Mouse (Mus musculus): ENCODE measurements around the gene Ppip5k2. TPM values are rescaled to one million over a fixed set of nuclear protein-coding genes. Genes with fewer than 3 reads are reported as not detected.

Gene Ppip5k2
- polyA plus RNA-seq, 1 experiment from 2014 or later: 50.8 TPM

DNA sequence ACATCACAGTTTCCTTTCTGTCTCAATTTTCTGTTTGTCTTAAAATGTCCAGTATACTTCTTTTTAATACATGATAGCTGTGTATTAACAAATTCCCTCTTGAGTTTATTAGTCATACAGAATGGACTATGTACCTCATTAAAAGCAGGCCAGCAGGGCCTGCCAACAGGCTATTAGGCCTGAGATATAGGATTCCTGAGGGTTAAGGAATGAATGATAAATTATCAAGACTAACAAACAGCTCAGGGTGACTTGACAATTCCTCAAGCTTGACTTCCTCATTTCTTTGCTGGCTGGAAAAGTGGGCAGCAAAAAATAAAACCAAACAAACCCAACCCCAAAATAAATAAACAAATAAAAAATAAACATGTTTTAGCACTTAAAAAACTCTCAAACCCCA, 64.8 kb downstream of the Ppip5k2 start:
- Histone ChIP-seq H3K4me1 (replicated peaks) (no peaks in the 10 kb centered on the region), H3K9me3 (no peaks in the 10 kb centered on the region), H3K4me2 (no peak overlapping the region), H3K4me3 (replicated peaks) (no peak overlapping the region), H3K36me3 (peaks cover 31% of the 10 kb centered on the region), H3K27me3 (no peaks in the 10 kb centered on the region), H3K27ac (no peak overlapping the region), H3K9ac (replicated peaks) (no peak overlapping the region)
- ATAC-seq (ENCODE audit: insufficient number of reproducible peaks, insufficient read depth, low FRiP score, low TSS enrichment, low read depth): no peak

DNA sequence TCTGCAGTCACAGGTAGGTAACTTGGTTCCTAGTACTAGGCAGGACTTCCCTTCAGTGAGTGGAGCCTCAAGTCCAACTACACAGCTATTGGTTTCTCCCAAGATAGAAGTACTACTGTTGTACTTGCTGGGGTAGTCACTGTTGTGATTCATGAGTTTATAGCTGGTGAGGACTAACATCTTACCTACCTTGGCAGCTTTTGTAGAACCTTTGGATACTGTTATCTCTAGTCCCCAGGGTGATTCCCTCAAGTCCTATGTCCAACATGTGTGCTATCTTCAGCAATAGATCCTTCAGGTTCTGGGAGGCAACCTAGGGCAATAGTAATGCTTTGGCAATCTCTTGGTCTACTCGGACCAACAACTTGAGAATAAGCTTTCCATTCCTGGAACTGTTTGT, 65.6 kb downstream of the Ppip5k2 start:
- no peak overlapping the region for H3K9ac ChIP-seq (replicated peaks)
- H3K27me3 ChIP-seq: no peaks in the 10 kb centered on the region
- H3K27ac ChIP-seq: no peak overlapping the region
- H3K4me3 ChIP-seq (replicated peaks): no peak overlapping the region
- H3K4me2 ChIP-seq: no peak overlapping the region
- no peak for ATAC-seq (ENCODE audit: insufficient number of reproducible peaks, insufficient read depth, low FRiP score, low TSS enrichment, low read depth)
- 91% methylated on average over 1 of the region's 1 CpGs for WGBS
- no peaks in the 10 kb centered on the region for H3K9me3 ChIP-seq
- H3K36me3 ChIP-seq: peaks cover 26% of the 10 kb centered on the region
- no peaks in the 10 kb centered on the region for H3K4me1 ChIP-seq (replicated peaks)

GRCm38 (mm10) chr1:97698956-97699570, 71.1 kb downstream of the Ppip5k2 start:
- ATAC-seq (ENCODE audit: insufficient number of reproducible peaks, insufficient read depth, low FRiP score, low TSS enrichment, low read depth): no peak

DNA sequence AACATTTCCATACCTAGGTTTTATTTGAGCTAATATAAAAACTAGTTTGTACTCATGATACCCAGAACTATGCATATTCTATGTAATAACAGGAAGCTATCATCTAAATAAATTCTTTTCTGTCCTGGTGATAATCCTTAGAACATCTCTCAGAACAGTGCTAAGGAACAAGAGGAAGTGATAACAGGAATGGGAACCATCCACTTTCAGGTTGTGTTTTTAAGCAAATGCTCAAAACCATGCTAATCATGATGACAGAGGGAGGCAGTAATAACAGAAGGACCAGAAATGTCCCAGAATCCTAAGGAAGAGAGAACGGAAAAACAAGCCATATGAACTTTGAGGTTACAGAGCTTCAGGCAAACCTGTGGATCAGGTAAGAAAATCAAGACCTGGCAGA, 72.9 kb downstream of the Ppip5k2 start:
- Histone ChIP-seq H3K36me3 (no peaks in the 10 kb centered on the region), H3K4me1 (replicated peaks) (no peaks in the 10 kb centered on the region; the same call in 1 of the 2 replicates), H3K9ac (replicated peaks) (no peak overlapping the region), H3K27ac (no peak overlapping the region), H3K4me2 (no peak overlapping the region), H3K4me3 (replicated peaks) (no peak overlapping the region), H3K9me3 (no peaks in the 10 kb centered on the region), H3K27me3 (no peaks in the 10 kb centered on the region)
- 94% methylated on average over 1 of the region's 1 CpGs for WGBS
- no peak for ATAC-seq (ENCODE audit: insufficient number of reproducible peaks, insufficient read depth, low FRiP score, low TSS enrichment, low read depth)

More at GRCm38 (mm10) chr1:97698956-97699570, 71.1 kb downstream of the Ppip5k2 start:
- WGBS: 21% methylated on average over 11 of the region's 11 CpGs
- no peak overlapping the region for H3K9ac ChIP-seq (replicated peaks)
- H3K4me3 ChIP-seq (replicated peaks): no peak overlapping the region
- 0 out of 2 replicates have a peak, but pooled peaks cover under 1% of the 10 kb centered on the region for H3K36me3 ChIP-seq
- no peak overlapping the region for H3K27ac ChIP-seq
- H3K4me1 ChIP-seq (replicated peaks): no peaks in the 10 kb centered on the region; the same call in 1 of the 2 replicates
- H3K9me3 ChIP-seq: no peaks in the 10 kb centered on the region
- H3K27me3 ChIP-seq: no peaks in the 10 kb centered on the region
- 0 out of 2 replicates have a peak overlapping the region, but pooled peaks have one; percentile 13 for H3K4me2 ChIP-seq

- Histone ChIP-seq H3K36me3 (no peaks in the 10 kb centered on the region), H3K4me1 (replicated peaks) (no peaks in the 10 kb centered on the region), H3K9ac (replicated peaks) (no peak overlapping the region), H3K4me2 (no peak overlapping the region), H3K27ac (no peak overlapping the region), H3K4me3 (replicated peaks) (no peak overlapping the region), H3K9me3 (no peaks in the 10 kb centered on the region), H3K27me3 (no peaks in the 10 kb centered on the region)
- no peak for ATAC-seq (ENCODE audit: insufficient number of reproducible peaks, insufficient read depth, low FRiP score, low TSS enrichment, low read depth)
These were observed 76.4 kb downstream of the Ppip5k2 start for GRCm38 (mm10) chr1:97693825-97694224.

- WGBS: 15% methylated on average over 3 of the region's 3 CpGs
- no peaks in the 10 kb centered on the region for H3K9me3 ChIP-seq
- ATAC-seq (ENCODE audit: insufficient number of reproducible peaks, insufficient read depth, low FRiP score, low TSS enrichment, low read depth): 0 out of 2 replicates have a peak, but pooled peaks have one; percentile 37
- H3K27me3 ChIP-seq: no peaks in the 10 kb centered on the region
- H3K4me1 ChIP-seq (replicated peaks): no peaks in the 10 kb centered on the region
- H3K4me3 ChIP-seq (replicated peaks): no peak overlapping the region
- no peak overlapping the region for H3K27ac ChIP-seq
- no peak overlapping the region for H3K4me2 ChIP-seq
- no peaks in the 10 kb centered on the region for H3K36me3 ChIP-seq
- no peak overlapping the region for H3K9ac ChIP-seq (replicated peaks)
These were observed 81.5 kb downstream of the Ppip5k2 start for GRCm38 (mm10) chr1:97688756-97689155.

DNA sequence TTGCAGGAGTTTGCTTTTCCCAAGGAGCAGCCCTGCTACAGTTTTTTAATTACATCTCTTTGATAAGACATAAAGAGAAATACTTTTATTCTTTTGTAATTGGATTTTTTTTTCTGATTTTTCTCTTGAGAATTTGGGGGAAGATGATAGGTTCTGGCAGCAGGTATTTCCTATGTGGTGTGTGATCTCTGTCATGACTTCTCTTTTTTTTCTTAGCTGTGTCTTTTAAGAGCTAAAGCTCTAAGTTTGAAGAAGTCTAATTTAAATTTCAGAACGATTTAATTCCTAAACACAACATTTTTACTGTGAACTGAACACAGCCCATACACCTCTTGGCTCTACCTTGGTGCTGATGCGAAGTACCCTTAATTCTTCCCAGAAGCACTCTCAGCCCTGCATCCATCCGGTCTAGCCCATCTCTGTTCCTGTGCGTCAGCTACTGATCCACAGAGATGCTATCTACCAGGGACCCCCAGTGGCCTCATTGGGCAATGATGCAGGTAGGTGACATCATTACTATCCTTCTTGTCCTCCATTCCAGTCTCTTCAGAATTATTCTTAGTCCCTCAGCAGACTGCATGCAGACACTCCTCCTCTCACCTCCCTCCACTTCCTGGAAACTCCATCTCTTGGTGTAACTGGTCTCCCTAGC, 93.6 kb downstream of the Ppip5k2 start:
- no peaks in the 10 kb centered on the region for H3K4me1 ChIP-seq (replicated peaks)
- 79% methylated on average over 4 of the region's 4 CpGs for WGBS
- H3K9me3 ChIP-seq: no peaks in the 10 kb centered on the region

DNA sequence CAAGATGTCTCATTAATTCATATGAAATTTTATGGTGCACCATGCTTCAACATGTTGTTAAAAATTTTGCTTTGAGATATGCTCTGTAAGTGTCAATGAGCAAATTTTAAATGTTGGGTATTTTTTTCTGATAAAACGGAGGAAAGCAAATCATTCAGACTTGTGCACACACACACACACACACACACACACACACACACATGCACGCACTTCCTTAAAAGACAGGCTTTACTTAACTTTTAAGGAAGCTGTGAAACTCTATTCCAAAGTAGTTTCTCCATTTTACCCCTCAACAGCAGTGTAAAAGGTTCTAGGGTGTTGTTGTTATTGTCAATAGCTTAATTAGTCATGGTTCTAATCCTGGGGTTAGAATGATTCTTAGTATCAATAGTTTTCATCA, 94.1 kb downstream of the Ppip5k2 start:
- 76% methylated on average over 2 of the region's 2 CpGs for WGBS

More for the DNA sequence above, 93.6 kb downstream of the Ppip5k2 start:
- Histone ChIP-seq H3K9ac (replicated peaks) (no peak overlapping the region), H3K27me3 (no peaks in the 10 kb centered on the region), H3K4me3 (replicated peaks) (no peak overlapping the region), H3K36me3 (no peaks in the 10 kb centered on the region), H3K27ac (no peak overlapping the region), H3K4me2 (no peak overlapping the region)
- ATAC-seq (ENCODE audit: insufficient number of reproducible peaks, insufficient read depth, low FRiP score, low TSS enrichment, low read depth): no peak

DNA sequence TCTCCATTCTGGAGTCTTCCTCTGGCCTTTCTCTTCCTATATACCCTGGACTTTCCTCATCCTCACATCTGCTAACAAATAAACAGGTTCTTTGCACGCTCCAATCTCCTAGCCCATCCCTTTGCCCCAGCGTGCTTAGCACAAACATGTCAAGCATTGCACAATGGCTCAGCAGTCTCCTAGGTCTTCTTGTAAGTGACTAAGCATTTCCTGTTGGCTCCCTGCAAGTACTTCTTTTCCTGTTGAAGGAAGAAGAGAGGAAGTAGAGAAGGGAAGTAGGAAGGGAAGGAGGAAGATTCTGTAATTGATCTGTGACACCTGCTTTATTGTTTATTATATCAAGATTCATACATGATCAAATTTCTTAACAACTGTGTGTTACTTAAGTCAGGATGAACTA, 97.4 kb downstream of the Ppip5k2 start:
- Histone ChIP-seq H3K9ac (replicated peaks) (no peak overlapping the region), H3K27me3 (no peaks in the 10 kb centered on the region), H3K36me3 (no peaks in the 10 kb centered on the region), H3K4me2 (no peak overlapping the region), H3K4me3 (replicated peaks) (no peak overlapping the region), H3K9me3 (no peaks in the 10 kb centered on the region), H3K4me1 (replicated peaks) (no peaks in the 10 kb centered on the region), H3K27ac (no peak overlapping the region)
- 77% methylated on average over 2 of the region's 2 CpGs for WGBS
- no peak for ATAC-seq (ENCODE audit: insufficient number of reproducible peaks, insufficient read depth, low FRiP score, low TSS enrichment, low read depth)

More for the DNA sequence above, 94.1 kb downstream of the Ppip5k2 start:
- Histone ChIP-seq H3K36me3 (no peaks in the 10 kb centered on the region), H3K4me3 (replicated peaks) (no peak overlapping the region), H3K27me3 (no peaks in the 10 kb centered on the region), H3K9ac (replicated peaks) (no peak overlapping the region), H3K4me1 (replicated peaks) (no peaks in the 10 kb centered on the region), H3K27ac (no peak overlapping the region), H3K9me3 (no peaks in the 10 kb centered on the region), H3K4me2 (no peak overlapping the region)
- no peak for ATAC-seq (ENCODE audit: insufficient number of reproducible peaks, insufficient read depth, low FRiP score, low TSS enrichment, low read depth)

DNA sequence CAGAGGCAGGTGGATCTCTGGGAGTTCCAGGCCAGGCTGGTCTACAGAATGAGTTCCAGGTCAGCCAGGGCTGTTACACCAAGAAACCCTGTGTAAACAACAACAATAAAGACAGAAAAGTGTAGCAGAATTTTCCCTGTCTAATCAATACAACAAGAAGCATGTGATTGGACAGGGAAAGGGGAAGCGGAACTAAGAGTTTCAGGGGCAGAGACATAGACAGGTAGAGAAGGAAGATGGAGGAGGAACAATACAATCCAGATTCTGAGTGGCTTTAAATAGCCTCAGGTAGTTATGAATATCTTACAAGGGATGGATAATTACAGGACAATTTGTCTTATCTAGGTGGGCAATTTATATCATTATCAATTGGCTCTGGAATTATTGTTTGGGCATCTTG, 102.9 kb downstream of the Ppip5k2 start:
- H3K36me3 ChIP-seq: no peaks in the 10 kb centered on the region
- peaks cover 3% of the 10 kb centered on the region; the same call in 1 of the 2 replicates for H3K27me3 ChIP-seq
- no peak overlapping the region for H3K4me3 ChIP-seq (replicated peaks)
- no peak overlapping the region for H3K27ac ChIP-seq
- no peaks in the 10 kb centered on the region for H3K4me1 ChIP-seq (replicated peaks)
- H3K9me3 ChIP-seq: no peaks in the 10 kb centered on the region
- no peak overlapping the region for H3K9ac ChIP-seq (replicated peaks)
- 93% methylated on average over 1 of the region's 1 CpGs for WGBS
- H3K4me2 ChIP-seq: no peak overlapping the region
- no peak for ATAC-seq (ENCODE audit: insufficient number of reproducible peaks, insufficient read depth, low FRiP score, low TSS enrichment, low read depth)

GRCm38 (mm10) chr1:97662324-97662723, 107.9 kb downstream of the Ppip5k2 start:
- Histone ChIP-seq H3K27ac (peak overlapping the region; percentile 83; the same call in 1 of the 2 replicates), H3K9me3 (no peaks in the 10 kb centered on the region), H3K4me3 (replicated peaks) (peak overlapping the region; percentile 83), H3K4me1 (replicated peaks) (peaks cover 19% of the 10 kb centered on the region), H3K9ac (replicated peaks) (peak overlapping the region; percentile 84), H3K27me3 (peaks cover 3% of the 10 kb centered on the region; the same call in 1 of the 2 replicates), H3K4me2 (peak overlapping the region; percentile 95), H3K36me3 (no peaks in the 10 kb centered on the region)
- 20% methylated on average over 7 of the region's 7 CpGs for WGBS
- no peak for ATAC-seq (ENCODE audit: insufficient number of reproducible peaks, insufficient read depth, low FRiP score, low TSS enrichment, low read depth)
